Mouse (Mus musculus): ENCODE measurements around the gene Ing3. TPM values are rescaled to one million over a fixed set of nuclear protein-coding genes. Genes with fewer than 3 reads are reported as not detected.
A peak's percentile ranks its signal among the peaks of the same experiment; 100 is the strongest.

The Ing3 gene
- total and polyA plus RNA-seq, 2 experiments from 2014 or later: 25.7 to 43.5 TPM

DNA sequence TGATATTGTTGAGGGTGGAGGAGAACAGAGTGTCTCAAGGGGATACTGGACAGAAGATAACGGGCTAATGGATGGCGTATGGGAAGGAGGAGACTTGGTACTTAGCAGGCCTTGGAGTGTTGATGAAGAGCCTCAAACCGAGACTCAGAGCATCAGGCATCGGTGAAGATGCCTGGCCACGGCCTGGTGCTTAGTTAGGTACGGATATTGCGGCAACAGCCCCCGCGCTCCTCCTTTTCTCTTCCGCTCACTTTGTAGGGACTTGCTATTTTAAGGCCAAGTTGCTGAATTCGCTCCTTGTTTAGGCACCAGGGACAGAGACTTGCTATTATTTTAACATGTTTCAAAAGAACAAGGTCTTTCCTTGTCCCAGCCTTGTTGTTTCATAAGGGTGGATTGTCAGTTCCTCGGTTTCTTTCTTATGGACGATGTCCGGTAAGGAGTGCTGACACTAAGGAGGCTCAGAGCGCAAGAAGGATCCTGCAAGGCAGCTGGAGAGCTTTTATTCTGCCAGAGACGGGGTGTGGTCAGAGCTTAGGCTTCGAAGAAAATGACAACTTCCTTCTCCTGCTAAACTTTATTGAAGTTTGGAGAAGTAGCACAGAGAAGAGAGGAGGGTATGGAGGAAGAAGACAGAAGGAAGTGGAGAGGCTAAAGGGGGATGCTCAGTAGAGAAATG lies 53.3 kb downstream of the Ing3 start:
- TF ChIP-seq CTCF (IDR thresholded peaks at IDR 0.05; ENCODE audit: low read depth): no peak
- 42% methylated on average over 17 of the region's 17 CpGs for WGBS
- H3K4me1 ChIP-seq (ENCODE audit: insufficient read depth): no peaks in the 10 kb centered on the region
- H3K4me2 ChIP-seq (ENCODE audit: low read depth): no peak overlapping the region
- ATAC-seq (no peak), DNase-seq (no peak)
- H3K27me3 ChIP-seq (ENCODE audit: insufficient read depth, low read length): peaks cover 5% of the 10 kb centered on the region
- no peak overlapping the region for H3K9ac ChIP-seq
- no peak overlapping the region for H3K4me3 ChIP-seq (ENCODE audit: low read depth, low read length)
- H3K27ac ChIP-seq (ENCODE audit: low read depth, low read length): 0 out of 2 replicates have a peak overlapping the region, but pooled peaks have one; percentile 15
- H3K36me3 ChIP-seq (ENCODE audit: insufficient read depth): no peaks in the 10 kb centered on the region
- no peaks in the 10 kb centered on the region for H3K9me3 ChIP-seq (ENCODE audit: low read length)

DNA sequence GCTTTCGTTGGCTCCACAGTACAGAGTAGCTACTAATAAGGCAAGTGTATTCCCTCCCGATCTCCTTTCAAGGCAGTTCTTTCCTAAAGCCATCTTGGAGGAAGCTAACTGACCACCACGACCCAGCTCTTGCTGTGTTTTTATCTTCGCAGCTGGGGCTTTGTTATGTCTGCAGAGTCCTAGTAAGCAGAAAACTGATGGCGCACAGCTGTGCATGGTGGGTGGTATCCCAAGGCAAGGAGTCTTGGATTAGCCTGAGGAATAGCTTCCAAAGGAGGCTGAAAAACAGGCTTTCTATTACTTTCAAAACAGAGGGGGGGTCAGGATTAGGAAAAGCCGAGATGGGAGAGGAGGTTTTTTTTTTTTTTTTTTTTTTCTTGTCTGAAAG lies 53.8 kb downstream of the Ing3 start:
- ATAC-seq (peak; percentile 45), DNase-seq (no peak)
- H3K9ac ChIP-seq: no peak overlapping the region
- WGBS: 5% methylated on average over 6 of the region's 6 CpGs
- no peaks in the 10 kb centered on the region for H3K9me3 ChIP-seq (ENCODE audit: low read length)
- no peak overlapping the region for H3K4me2 ChIP-seq (ENCODE audit: low read depth)
- no peaks in the 10 kb centered on the region for H3K36me3 ChIP-seq (ENCODE audit: insufficient read depth)
- H3K4me3 ChIP-seq (ENCODE audit: low read depth, low read length): no peak overlapping the region
- 0 out of 2 replicates have a peak overlapping the region, but pooled peaks have one; percentile 15 for H3K27ac ChIP-seq (ENCODE audit: low read depth, low read length)
- TF ChIP-seq CTCF (IDR thresholded peaks at IDR 0.05; ENCODE audit: low read depth): no peak
- no peaks in the 10 kb centered on the region for H3K4me1 ChIP-seq (ENCODE audit: insufficient read depth)
- peaks cover 5% of the 10 kb centered on the region for H3K27me3 ChIP-seq (ENCODE audit: insufficient read depth, low read length)

DNA sequence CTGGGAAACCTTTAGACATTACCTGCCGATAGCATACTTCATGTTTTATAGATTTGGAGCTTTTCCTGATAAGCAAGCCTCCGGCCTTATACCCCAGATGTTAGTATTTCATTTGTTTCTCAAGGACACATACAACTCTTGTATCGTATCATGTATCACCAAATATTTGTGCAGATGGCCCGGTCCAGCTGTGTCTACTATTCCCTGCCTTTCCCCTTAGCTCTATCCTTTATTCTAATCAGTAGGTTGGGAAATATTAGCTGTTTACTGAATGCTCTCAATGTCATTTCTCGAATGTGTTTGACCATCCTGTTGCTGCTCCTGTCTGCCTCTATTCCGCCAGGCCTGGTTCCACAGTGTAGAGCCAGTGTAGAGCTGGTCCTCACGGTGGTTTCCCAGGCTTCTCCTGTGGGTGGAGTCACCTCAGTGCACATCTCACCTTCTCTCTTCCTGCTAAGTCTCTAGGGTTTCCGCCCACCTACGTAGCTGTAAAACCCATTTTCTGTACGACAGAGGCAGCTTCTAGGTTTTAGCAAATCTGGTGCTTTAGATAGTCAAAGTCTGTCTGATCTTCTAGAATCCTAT lies 54.7 kb downstream of the Ing3 start:
- DNase-seq: no peak
- no peak for ATAC-seq
- TF ChIP-seq CTCF (IDR thresholded peaks at IDR 0.05; ENCODE audit: low read depth): no peak
- Histone ChIP-seq H3K4me3 (ENCODE audit: low read depth, low read length) (no peak overlapping the region), H3K9ac (no peak overlapping the region), H3K4me1 (ENCODE audit: insufficient read depth) (no peaks in the 10 kb centered on the region), H3K27ac (ENCODE audit: low read depth, low read length) (no peak overlapping the region), H3K4me2 (ENCODE audit: low read depth) (no peak overlapping the region), H3K27me3 (ENCODE audit: insufficient read depth, low read length) (peaks cover 5% of the 10 kb centered on the region), H3K36me3 (ENCODE audit: insufficient read depth) (no peaks in the 10 kb centered on the region), H3K9me3 (ENCODE audit: low read length) (no peaks in the 10 kb centered on the region)
- WGBS: 86% methylated on average over 10 of the region's 10 CpGs

DNA sequence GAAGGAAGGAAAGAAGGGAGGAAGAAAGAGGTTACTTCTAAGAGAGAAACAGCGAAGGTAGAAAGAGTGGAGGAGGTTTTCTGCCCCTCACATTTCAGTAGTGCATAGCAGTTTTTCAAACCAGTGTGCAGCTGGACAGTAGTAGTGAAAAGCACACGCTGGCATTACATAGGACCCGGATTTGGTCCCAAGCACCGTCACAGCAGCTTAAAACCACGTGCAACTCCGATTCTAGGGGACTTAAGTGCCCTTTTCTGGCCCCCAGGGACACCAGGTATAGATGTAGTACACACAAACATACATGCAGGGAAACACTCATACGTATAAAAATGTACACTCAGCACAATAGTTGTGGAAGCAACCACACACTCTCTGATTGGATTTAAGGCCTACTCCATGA lies 59.0 kb downstream of the Ing3 start:
- Histone ChIP-seq H3K4me2 (ENCODE audit: low read depth) (no peak overlapping the region), H3K27me3 (ENCODE audit: insufficient read depth, low read length) (no peaks in the 10 kb centered on the region), H3K4me1 (ENCODE audit: insufficient read depth) (no peaks in the 10 kb centered on the region), H3K9me3 (ENCODE audit: low read length) (no peaks in the 10 kb centered on the region), H3K9ac (no peak overlapping the region), H3K36me3 (ENCODE audit: insufficient read depth) (no peaks in the 10 kb centered on the region), H3K27ac (ENCODE audit: low read depth, low read length) (no peak overlapping the region), H3K4me3 (ENCODE audit: low read depth, low read length) (no peak overlapping the region)
- DNase-seq (no peak), ATAC-seq (no peak)
- WGBS: 95% methylated on average over 7 of the region's 7 CpGs
- TF ChIP-seq CTCF (IDR thresholded peaks at IDR 0.05; ENCODE audit: low read depth): no peak

DNA sequence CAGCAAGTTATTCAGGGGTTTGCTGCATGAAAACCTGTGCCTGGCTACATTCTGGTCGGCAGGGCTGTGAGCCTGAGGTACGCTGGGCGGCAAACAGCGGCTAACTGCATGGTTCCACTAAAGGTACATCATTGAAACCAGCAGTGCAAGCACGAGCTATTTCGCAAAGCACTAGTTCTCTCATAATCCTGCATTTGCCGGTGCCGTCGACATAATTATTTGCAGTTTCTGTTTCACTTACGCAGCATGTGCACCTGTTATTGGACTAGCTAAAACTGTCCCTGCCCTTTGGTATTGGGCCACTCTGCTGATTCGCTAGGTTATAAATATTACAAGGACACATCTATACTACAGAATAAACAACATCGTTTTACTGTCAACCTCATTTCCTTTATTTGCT lies 60.9 kb downstream of the Ing3 start:
- Histone ChIP-seq H3K9me3 (ENCODE audit: low read length) (no peaks in the 10 kb centered on the region), H3K4me3 (ENCODE audit: low read depth, low read length) (no peak overlapping the region), H3K27me3 (ENCODE audit: insufficient read depth, low read length) (no peaks in the 10 kb centered on the region), H3K9ac (no peak overlapping the region), H3K4me2 (ENCODE audit: low read depth) (no peak overlapping the region), H3K27ac (ENCODE audit: low read depth, low read length) (no peak overlapping the region), H3K4me1 (ENCODE audit: insufficient read depth) (no peaks in the 10 kb centered on the region), H3K36me3 (ENCODE audit: insufficient read depth) (no peaks in the 10 kb centered on the region)
- ATAC-seq (no peak), DNase-seq (no peak)
- TF ChIP-seq CTCF (IDR thresholded peaks at IDR 0.05; ENCODE audit: low read depth): no peak
- 92% methylated on average over 12 of the region's 12 CpGs for WGBS

DNA sequence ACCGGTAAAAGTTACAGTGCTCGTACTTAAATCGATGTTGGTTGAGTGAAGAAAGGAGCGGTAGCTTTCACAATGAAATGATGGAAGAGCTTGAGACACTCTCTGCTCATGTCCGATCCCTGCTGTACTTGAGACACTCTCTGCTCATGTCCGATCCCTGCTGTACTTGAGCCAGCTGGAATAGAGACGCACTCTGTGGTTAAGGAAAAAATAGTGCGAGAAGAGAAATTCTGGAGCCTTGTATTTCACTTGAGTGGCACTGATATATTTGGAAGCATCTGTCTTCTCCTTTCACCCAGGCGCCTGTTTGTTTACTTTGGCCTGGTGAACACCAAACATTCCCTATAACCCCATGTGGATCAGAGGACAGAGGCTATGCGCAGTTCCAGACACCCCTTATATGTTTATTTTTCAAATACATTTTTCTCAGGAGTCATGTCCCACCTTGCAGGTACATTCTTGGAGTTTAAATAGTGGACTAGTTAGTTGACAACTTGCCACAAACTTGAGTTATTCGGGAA lies 61.5 kb downstream of the Ing3 start:
- Histone ChIP-seq H3K36me3 (ENCODE audit: insufficient read depth) (no peaks in the 10 kb centered on the region), H3K4me1 (ENCODE audit: insufficient read depth) (no peaks in the 10 kb centered on the region), H3K9ac (no peak overlapping the region), H3K4me2 (ENCODE audit: low read depth) (no peak overlapping the region), H3K27ac (ENCODE audit: low read depth, low read length) (no peak overlapping the region), H3K9me3 (ENCODE audit: low read length) (no peaks in the 10 kb centered on the region), H3K4me3 (ENCODE audit: low read depth, low read length) (no peak overlapping the region), H3K27me3 (ENCODE audit: insufficient read depth, low read length) (no peaks in the 10 kb centered on the region)
- 89% methylated on average over 11 of the region's 11 CpGs for WGBS
- ATAC-seq (no peak), DNase-seq (no peak)
- no peak for TF ChIP-seq CTCF (IDR thresholded peaks at IDR 0.05; ENCODE audit: low read depth)

DNA sequence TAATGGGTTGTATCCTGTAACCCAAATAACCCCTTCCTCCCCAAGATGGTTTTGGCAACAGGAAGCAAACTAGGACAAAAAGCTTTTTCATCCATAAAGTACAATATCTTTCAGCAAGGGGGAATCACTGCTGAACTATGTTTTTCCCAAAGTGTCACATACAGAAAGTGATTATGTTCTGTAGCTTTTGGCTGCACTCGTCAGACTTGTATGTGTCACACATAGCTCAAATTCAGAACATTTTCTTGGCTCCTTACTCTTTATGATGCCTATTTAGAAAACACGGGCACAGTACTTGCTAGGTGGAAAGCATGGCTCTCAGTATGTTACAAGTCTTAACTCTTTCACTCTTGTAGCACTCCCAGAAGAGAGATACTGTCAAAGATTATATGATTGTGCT lies 62.2 kb downstream of the Ing3 start:
- no peak overlapping the region for H3K4me3 ChIP-seq (ENCODE audit: low read depth, low read length)
- H3K9me3 ChIP-seq (ENCODE audit: low read length): no peaks in the 10 kb centered on the region
- H3K27me3 ChIP-seq (ENCODE audit: insufficient read depth, low read length): no peaks in the 10 kb centered on the region
- no peaks in the 10 kb centered on the region for H3K36me3 ChIP-seq (ENCODE audit: insufficient read depth)
- no peak overlapping the region for H3K27ac ChIP-seq (ENCODE audit: low read depth, low read length)
- no peak for DNase-seq
- ATAC-seq: peak; percentile 50
- no peak overlapping the region for H3K4me2 ChIP-seq (ENCODE audit: low read depth)
- TF ChIP-seq CTCF (IDR thresholded peaks at IDR 0.05; ENCODE audit: low read depth): no peak
- no peak overlapping the region for H3K9ac ChIP-seq
- 60% methylated on average over 2 of the region's 2 CpGs for WGBS
- H3K4me1 ChIP-seq (ENCODE audit: insufficient read depth): no peaks in the 10 kb centered on the region

Data from forebrain, postnatal 0 days (tissue).